Mouse (Mus musculus) embryo, embryonic 10.5 days (tissue): ENCODE measurements around the gene Emc10.

ENCODE experiments used
- DNase-seq: peaks from one replicate; pipeline ENCODE4 v3.0.0-alpha.2; 2015; ENCODE audit warnings: low spot score

The Emc10 gene

DNA sequence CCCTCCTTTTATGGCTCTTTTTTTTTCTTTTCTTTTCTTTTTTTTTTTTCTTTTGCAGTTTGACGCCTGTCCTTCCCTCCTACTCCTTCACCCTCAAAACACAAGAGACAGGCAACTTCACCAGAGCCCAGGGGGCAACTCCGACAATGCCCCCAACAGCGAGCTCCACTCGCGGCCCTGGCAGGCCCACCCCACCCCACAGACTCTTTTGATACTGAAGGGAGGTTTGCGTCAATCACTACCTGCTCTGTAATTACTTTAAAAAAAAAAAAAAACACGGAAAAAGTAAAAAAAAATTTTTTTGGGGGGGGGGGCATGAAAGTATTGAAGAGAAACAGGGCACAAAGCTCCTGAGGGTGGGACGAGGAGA lies 33.3 kb downstream of the Emc10 start:
- no peak for DNase-seq

DNA sequence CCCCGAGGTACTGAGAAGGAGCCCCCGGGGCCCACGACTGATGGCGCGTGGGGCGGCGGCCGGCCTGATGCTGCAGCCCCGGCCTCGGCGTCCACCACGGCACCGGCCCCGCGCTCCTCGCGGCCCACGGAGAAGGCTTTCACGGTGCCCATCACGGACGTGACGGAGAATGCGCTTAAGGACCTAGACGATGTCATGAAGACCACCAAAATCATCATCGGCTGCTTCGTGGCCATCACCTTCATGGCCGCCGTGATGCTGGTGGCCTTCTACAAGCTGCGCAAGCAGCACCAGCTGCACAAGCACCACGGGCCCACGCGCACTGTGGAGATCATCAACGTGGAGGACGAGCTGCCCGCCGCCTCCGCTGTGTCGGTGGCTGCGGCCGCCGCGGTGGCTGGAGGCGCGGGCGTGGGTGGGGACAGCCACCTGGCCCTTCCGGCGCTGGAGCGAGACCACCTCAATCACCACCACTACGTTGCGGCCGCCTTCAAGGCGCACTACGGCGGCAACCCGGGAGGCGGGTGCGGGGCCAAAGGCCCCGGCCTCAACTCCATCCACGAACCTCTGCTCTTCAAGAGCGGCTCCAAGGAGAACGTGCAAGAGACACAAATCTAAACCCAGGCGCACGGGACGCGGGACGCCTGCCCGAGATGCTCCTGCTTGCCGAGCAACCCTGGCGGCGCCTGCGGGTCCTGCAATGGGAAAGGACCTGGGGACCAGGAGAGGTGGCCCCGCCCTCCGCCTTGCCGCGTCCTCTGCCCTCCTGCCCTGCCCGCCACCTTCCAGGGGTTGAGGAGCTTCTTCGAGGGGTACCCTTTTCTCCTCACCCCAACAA lies 33.9 kb downstream of the Emc10 start:
- peak; percentile 77 for DNase-seq

DNA sequence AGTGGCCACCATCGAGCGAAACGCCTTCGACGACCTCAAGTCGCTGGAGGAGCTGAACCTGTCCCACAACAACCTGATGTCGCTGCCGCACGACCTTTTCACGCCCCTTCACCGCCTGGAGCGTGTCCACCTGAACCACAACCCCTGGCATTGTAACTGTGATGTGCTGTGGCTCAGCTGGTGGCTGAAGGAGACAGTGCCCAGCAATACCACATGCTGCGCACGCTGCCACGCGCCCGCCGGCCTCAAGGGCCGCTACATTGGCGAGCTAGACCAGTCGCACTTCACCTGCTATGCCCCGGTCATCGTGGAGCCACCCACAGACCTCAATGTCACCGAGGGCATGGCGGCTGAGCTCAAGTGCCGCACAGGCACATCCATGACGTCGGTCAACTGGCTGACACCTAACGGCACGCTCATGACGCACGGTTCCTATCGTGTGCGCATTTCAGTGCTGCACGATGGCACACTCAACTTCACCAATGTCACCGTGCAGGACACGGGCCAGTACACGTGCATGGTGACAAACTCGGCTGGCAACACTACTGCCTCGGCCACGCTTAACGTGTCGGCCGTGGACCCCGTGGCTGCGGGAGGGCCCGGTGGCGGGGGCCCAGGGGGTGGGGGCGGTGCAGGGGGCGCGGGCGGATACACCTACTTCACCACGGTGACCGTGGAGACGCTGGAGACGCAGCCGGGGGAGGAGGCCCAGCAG lies 34.7 kb downstream of the Emc10 start:
- DNase-seq: no peak

DNA sequence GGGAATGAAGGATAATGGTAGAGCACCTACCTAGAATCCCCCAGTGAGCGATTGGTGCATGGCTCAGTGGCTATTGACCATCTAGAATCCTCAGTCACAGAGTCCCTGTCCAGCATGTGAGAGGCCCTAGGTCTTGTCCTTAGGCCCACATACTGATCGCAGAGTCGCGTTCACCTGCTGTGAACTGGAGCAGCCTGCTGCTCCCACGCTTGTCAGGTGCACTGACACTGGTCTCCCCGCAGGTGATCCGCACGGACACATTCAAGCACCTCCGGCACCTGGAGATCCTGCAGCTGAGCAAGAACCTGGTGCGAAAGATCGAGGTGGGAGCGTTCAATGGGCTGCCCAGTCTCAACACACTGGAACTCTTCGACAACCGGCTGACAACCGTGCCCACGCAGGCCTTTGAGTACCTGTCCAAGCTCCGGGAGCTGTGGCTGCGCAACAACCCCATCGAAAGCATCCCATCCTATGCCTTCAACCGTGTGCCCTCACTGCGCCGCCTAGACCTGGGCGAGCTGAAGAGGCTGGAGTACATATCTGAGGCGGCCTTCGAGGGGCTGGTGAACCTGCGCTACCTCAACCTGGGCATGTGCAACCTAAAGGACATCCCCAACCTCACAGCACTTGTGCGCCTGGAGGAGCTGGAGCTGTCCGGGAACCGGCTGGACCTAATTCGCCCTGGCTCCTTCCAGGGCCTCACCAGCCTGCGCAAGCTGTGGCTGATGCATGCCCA lies 35.4 kb downstream of the Emc10 start:
- DNase-seq: no peak

DNA sequence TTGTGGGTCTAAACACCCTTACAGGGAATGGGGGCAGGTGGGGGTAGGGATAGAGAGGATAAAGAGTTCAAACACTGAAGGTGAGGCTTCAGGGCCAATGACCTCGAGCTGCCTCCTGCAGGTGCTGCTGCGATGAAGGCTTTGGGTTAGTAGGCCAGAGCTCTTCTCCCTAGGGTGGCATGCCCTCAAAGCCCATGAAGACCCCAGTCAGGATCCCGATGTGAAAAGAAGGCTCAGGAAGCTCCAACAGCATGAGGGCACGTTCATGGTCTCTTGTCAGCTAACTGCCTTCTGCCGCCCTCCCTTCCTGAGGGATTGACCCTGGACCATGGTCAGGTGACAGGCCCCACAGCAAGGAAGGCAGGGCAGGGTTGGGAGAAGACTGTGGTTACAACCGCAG lies 36.3 kb downstream of the Emc10 start:
- DNase-seq: no peak

DNA sequence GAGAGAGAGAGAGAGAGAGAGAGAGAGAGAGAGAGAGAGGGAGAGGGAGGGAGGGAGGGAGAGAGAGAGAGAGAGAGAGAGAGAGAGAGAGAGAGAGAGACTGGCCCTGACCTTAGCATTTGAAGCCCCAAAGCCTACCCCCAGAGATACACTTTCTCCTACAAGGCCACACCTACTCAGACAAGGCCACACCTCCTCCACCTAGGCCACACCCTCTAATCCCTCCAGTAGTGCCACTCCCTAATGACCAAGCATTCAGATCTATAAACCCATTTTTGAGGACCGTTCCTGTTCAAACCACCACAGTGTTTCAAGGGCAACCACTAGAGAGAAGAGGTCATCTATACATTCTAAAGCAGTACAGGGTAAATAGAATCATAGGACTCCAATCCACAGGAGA lies 40.0 kb downstream of the Emc10 start:
- DNase-seq: no peak

- DNase-seq: no peak
Observed at GRCm38 (mm10) chr7:44453256-44453655, 43.1 kb downstream of the Emc10 start.

GRCm38 (mm10) chr7:44446070-44446855 lies 50.1 kb downstream of the Emc10 start:
- DNase-seq: no peak

DNA sequence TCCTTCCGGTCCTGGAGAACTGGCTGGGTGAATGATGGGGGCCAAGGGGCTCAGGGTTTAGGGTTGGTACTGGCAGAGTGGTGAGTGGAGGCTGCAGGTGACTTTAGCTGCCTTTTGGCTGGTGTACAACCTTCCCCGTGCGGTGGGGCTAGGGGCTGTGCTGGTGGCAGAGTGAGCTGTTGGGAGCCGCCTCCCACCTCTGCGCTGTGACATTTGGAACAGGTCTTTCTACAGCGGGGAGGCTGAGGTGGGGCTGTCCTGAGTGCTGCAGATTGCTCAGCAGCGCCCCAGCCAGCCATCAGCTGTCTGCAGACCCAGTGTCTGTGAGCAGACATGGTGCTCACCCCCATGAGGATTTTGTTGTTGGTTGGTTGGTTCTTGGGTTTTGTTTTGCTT lies 50.8 kb downstream of the Emc10 start:
- DNase-seq: no peak

- no peak for DNase-seq
Observed at GRCm38 (mm10) chr7:44444886-44445527, 51.3 kb downstream of the Emc10 start.

GRCm38 (mm10) chr7:44443268-44444173 lies 52.8 kb downstream of the Emc10 start:
- peak; percentile 53 for DNase-seq

- peak; percentile 61 for DNase-seq
Observed at GRCm38 (mm10) chr7:44442407-44442821, 53.9 kb downstream of the Emc10 start.

- DNase-seq: peak; percentile 54
Observed at GRCm38 (mm10) chr7:44441648-44442109, 54.6 kb downstream of the Emc10 start.

DNA sequence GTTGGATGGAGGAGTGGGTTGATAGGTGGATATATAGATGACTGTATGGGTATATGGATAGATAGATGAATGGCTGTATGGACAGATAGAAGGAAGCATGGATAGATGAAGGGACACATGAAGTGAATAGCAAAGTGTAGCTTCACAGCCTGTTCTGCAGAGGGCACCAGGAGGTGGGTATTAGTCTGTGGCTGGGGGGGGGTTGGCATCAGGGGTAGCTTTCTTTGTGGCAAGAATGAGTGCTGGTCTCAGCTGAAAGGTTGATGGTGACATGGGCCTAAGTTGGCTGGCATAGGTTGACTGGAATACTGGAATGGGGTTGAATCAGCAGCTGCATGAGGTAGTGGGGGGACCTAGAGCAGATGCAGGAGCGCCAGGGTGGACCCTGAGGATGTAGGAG lies 55.1 kb downstream of the Emc10 start:
- no peak for DNase-seq

GRCm38 (mm10) chr7:44440479-44440878 lies 55.9 kb downstream of the Emc10 start:
- no peak for DNase-seq
